Mouse (Mus musculus): Measurements from ENCODE around the gene Prm2. TPM values are rescaled to one million over a fixed set of nuclear protein-coding genes. Genes with fewer than 3 reads are reported as not detected.

Prm2 gene
- polyA plus RNA-seq, 1 experiment = not detected

GRCm38 (mm10) chr16:10764323-10764722 lies 31.6 kb downstream of the Prm2 start:
- Histone ChIP-seq H3K4me2 (ENCODE audit: low read depth) (no peak overlapping the region), H3K4me3 (no peak overlapping the region), H3K79me2 (ENCODE audit: control insufficient read depth, insufficient read depth) (no peaks in the 10 kb centered on the region), H3ac (ENCODE audit: control insufficient read depth, insufficient read length) (no peak overlapping the region), H3K36me3 (ENCODE audit: control insufficient read depth, insufficient read depth) (no peaks in the 10 kb centered on the region), H3K27me3 (ENCODE audit: control insufficient read depth, insufficient read depth, insufficient read length) (no peaks in the 10 kb centered on the region)
- no peak for TF ChIP-seq MAX (IDR thresholded peaks at IDR 0.05; ENCODE audit: low read depth)
- no peak for TF ChIP-seq CEBPB (IDR thresholded peaks at IDR 0.05; ENCODE audit: insufficient read depth, poor library complexity, severe bottlenecking)
- TF ChIP-seq TCF3 (IDR thresholded peaks at IDR 0.05; ENCODE audit: insufficient read length, low read depth) = no peak
- no peak for TF ChIP-seq MYOG (IDR thresholded peaks at IDR 0.05; ENCODE audit: control insufficient read depth in 1 of 3, insufficient read depth in 1 of 3, insufficient read length in 2 of 3, low read depth in 2 of 3)
- TF ChIP-seq MYOD1 (IDR thresholded peaks at IDR 0.05; ENCODE audit: control insufficient read depth in 1 of 3, insufficient read length in 2 of 3, low read depth in 2 of 3) = no peak
- no peak for TF ChIP-seq REST (IDR thresholded peaks at IDR 0.05; ENCODE audit: insufficient read depth, insufficient read length)
- no peak for TF ChIP-seq POLR2A (IDR thresholded peaks at IDR 0.05; ENCODE audit: insufficient read length, low read depth)
- no peak for TF ChIP-seq SRF (IDR thresholded peaks at IDR 0.05; ENCODE audit: control insufficient read depth, insufficient read length, low read depth)
- no peak for TF ChIP-seq TCF12 (IDR thresholded peaks at IDR 0.05; ENCODE audit: insufficient read depth, poor library complexity, severe bottlenecking)
- TF ChIP-seq E2F4 (IDR thresholded peaks at IDR 0.05; ENCODE audit: insufficient read depth) = no peak
- no peak for TF ChIP-seq USF1 (IDR thresholded peaks at IDR 0.05; ENCODE audit: low read depth)
- no peak for TF ChIP-seq POLR2AphosphoS2 (IDR thresholded peaks at IDR 0.05; ENCODE audit: insufficient read length, low read depth)

GRCm38 (mm10) chr16:10763540-10764264 lies 32.2 kb downstream of the Prm2 start:
- no peaks in the 10 kb centered on the region for H3K79me2 ChIP-seq (ENCODE audit: control insufficient read depth, insufficient read depth)
- no peaks in the 10 kb centered on the region for H3K36me3 ChIP-seq (ENCODE audit: control insufficient read depth, insufficient read depth)
- TF ChIP-seq POLR2A (IDR thresholded peaks at IDR 0.05; ENCODE audit: insufficient read length, low read depth) (no peak), SRF (IDR thresholded peaks at IDR 0.05; ENCODE audit: control insufficient read depth, insufficient read length, low read depth) (no peak), TCF12 (IDR thresholded peaks at IDR 0.05; ENCODE audit: insufficient read depth, poor library complexity, severe bottlenecking) (no peak), CEBPB (IDR thresholded peaks at IDR 0.05; ENCODE audit: insufficient read depth, poor library complexity, severe bottlenecking) (no peak), TCF3 (IDR thresholded peaks at IDR 0.05; ENCODE audit: insufficient read length, low read depth) (no peak), USF1 (IDR thresholded peaks at IDR 0.05; ENCODE audit: low read depth) (no peak), POLR2AphosphoS2 (IDR thresholded peaks at IDR 0.05; ENCODE audit: insufficient read length, low read depth) (no peak), E2F4 (IDR thresholded peaks at IDR 0.05; ENCODE audit: insufficient read depth) (no peak), MAX (IDR thresholded peaks at IDR 0.05; ENCODE audit: low read depth) (no peak), MYOD1 (IDR thresholded peaks at IDR 0.05; ENCODE audit: control insufficient read depth in 1 of 3, insufficient read length in 2 of 3, low read depth in 2 of 3) (no peak), MYOG (IDR thresholded peaks at IDR 0.05; ENCODE audit: control insufficient read depth in 1 of 3, insufficient read depth in 1 of 3, insufficient read length in 2 of 3, low read depth in 2 of 3) (no peak), REST (IDR thresholded peaks at IDR 0.05; ENCODE audit: insufficient read depth, insufficient read length) (no peak)
- H3K4me3 ChIP-seq = no peak overlapping the region
- H3ac ChIP-seq (ENCODE audit: control insufficient read depth, insufficient read length) = no peak overlapping the region
- H3K27me3 ChIP-seq (ENCODE audit: control insufficient read depth, insufficient read depth, insufficient read length) = no peaks in the 10 kb centered on the region
- no peak overlapping the region for H3K4me2 ChIP-seq (ENCODE audit: low read depth)

- peak in 1 of 3 experiments; percentile 28 for TF ChIP-seq MYOG (IDR thresholded peaks at IDR 0.05; ENCODE audit: control insufficient read depth in 1 of 3, insufficient read depth in 1 of 3, insufficient read length in 2 of 3, low read depth in 2 of 3)
- no peak for TF ChIP-seq CEBPB (IDR thresholded peaks at IDR 0.05; ENCODE audit: insufficient read depth, poor library complexity, severe bottlenecking)
- no peak for TF ChIP-seq POLR2A (IDR thresholded peaks at IDR 0.05; ENCODE audit: insufficient read length, low read depth)
- peak in 2 of 3 experiments; percentile 32 to 43 for TF ChIP-seq MYOD1 (IDR thresholded peaks at IDR 0.05; ENCODE audit: control insufficient read depth in 1 of 3, insufficient read length in 2 of 3, low read depth in 2 of 3)
- Histone ChIP-seq H3K27me3 (ENCODE audit: control insufficient read depth, insufficient read depth, insufficient read length) (no peaks in the 10 kb centered on the region), H3K4me2 (ENCODE audit: low read depth) (no peak overlapping the region)
These were observed 33.3 kb downstream of the Prm2 start for GRCm38 (mm10) chr16:10762569-10763180.

GRCm38 (mm10) chr16:10761182-10761581 lies 34.8 kb downstream of the Prm2 start:
- no peak overlapping the region for H3K4me2 ChIP-seq (ENCODE audit: low read depth)
- H3ac ChIP-seq (ENCODE audit: control insufficient read depth, insufficient read length) = no peak overlapping the region
- TF ChIP-seq SRF (IDR thresholded peaks at IDR 0.05; ENCODE audit: control insufficient read depth, insufficient read length, low read depth) = no peak
- no peak for TF ChIP-seq TCF12 (IDR thresholded peaks at IDR 0.05; ENCODE audit: insufficient read depth, poor library complexity, severe bottlenecking)
- no peak for TF ChIP-seq POLR2A (IDR thresholded peaks at IDR 0.05; ENCODE audit: insufficient read length, low read depth)
- no peak for TF ChIP-seq MYOG (IDR thresholded peaks at IDR 0.05; ENCODE audit: control insufficient read depth in 1 of 3, insufficient read depth in 1 of 3, insufficient read length in 2 of 3, low read depth in 2 of 3)
- TF ChIP-seq REST (IDR thresholded peaks at IDR 0.05; ENCODE audit: insufficient read depth, insufficient read length) = no peak
- no peak for TF ChIP-seq E2F4 (IDR thresholded peaks at IDR 0.05; ENCODE audit: insufficient read depth)
- TF ChIP-seq POLR2AphosphoS2 (IDR thresholded peaks at IDR 0.05; ENCODE audit: insufficient read length, low read depth) = no peak
- no peaks in the 10 kb centered on the region for H3K79me2 ChIP-seq (ENCODE audit: control insufficient read depth, insufficient read depth)
- no peak overlapping the region for H3K4me3 ChIP-seq
- H3K27me3 ChIP-seq (ENCODE audit: control insufficient read depth, insufficient read depth, insufficient read length) = no peaks in the 10 kb centered on the region
- no peaks in the 10 kb centered on the region for H3K36me3 ChIP-seq (ENCODE audit: control insufficient read depth, insufficient read depth)

More at GRCm38 (mm10) chr16:10762569-10763180, 33.3 kb downstream of the Prm2 start:
- Histone ChIP-seq H3K36me3 (ENCODE audit: control insufficient read depth, insufficient read depth) (no peaks in the 10 kb centered on the region), H3K4me3 (no peak overlapping the region), H3ac (ENCODE audit: control insufficient read depth, insufficient read length) (no peak overlapping the region), H3K79me2 (ENCODE audit: control insufficient read depth, insufficient read depth) (no peaks in the 10 kb centered on the region)
